Mouse (Mus musculus): ENCODE data around the gene Ntn1.

Ntn1 gene

DNA sequence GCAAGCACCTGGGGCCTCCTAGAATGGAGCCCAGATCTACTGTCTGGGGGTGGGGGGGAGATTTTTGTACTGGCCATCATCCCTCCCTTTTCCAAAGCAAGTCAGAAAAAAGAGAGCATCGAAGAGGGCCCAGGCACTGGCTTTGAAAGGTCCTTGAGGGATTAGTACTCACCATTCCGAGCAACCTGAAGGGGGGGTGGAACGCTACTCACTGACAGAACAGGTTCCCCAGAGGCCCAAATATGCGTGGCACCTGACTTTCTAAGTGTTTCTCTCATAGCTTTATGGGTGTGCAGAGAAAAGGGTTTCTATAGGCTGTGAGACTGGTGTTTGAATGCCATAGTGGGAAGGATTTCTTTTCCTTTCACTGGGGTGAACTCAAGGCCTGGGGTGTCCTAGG lies 142.1 kb downstream of the Ntn1 start:
- no peak for DNase-seq

DNA sequence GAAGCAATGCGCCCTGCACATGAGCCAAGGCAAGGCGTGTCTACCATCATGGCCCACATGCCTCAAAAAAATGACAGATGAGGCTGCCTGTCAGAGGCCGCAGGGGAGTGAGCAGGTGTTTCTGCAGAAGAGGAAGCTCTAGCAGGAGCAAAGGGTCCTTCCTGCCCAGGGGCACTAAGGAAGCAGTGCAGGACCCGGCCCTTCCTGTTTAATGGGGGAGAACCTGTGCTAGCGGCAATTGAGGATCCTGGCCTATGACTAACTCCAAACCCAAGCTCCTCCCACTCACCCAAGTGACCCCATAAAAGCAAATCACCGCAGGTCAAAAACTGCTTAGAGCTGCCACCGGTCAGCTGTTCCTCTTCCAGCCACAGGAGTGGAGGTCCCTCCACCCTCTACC lies 147.1 kb downstream of the Ntn1 start:
- no peak for DNase-seq

DNA sequence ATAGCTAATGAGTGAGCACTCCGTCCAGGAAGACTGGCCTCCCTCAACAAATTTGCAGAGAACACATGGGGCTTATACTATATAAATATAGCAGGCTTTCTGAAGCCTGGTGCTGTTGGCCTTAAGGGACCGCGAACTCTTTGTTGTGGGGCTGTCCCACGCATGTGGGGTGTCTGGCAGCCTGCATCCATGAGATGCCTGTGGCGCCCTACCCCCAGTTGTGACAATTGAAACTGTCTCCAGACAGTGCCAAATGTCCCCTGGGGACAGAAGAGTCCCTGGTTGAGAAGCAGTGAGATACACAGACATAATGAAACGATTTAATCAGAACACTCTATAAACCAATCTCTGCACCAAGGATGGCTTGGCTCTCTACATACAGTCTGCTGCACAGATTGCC lies 150.5 kb downstream of the Ntn1 start:
- no peak for DNase-seq

DNA sequence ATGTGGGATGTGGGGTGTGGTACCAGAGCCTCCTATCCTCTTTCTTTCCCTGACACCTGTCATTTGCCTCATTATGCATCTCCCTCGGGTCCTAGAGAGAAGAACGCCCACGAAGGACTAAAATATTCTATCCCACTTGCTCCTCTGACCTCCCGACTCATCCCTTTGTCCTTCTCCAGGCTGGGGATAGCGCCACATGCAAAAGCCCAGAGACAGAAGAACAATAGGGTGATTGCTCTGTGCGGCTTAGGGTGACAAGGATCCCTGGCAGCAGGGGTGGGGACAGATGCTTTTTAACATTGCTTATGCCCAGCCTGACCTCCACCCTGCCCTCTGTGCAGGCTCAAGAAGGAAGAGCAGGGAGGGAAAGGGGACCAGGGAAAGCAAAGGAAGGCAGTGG lies 152.7 kb downstream of the Ntn1 start:
- no peak for DNase-seq

DNA sequence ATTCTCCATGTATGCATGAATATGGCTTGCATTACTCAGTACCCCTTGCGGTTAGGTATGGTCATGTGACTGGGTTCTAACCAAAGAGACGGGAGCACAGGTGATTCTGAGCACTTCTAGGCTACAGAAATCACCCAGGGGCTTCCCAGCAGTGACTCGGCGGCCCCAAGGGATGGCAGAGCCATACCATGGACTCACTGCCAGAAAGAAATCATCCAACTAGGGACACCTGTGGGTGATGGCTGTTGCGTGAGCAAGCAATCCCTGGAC lies 155.7 kb downstream of the Ntn1 start:
- no peak for DNase-seq

DNA sequence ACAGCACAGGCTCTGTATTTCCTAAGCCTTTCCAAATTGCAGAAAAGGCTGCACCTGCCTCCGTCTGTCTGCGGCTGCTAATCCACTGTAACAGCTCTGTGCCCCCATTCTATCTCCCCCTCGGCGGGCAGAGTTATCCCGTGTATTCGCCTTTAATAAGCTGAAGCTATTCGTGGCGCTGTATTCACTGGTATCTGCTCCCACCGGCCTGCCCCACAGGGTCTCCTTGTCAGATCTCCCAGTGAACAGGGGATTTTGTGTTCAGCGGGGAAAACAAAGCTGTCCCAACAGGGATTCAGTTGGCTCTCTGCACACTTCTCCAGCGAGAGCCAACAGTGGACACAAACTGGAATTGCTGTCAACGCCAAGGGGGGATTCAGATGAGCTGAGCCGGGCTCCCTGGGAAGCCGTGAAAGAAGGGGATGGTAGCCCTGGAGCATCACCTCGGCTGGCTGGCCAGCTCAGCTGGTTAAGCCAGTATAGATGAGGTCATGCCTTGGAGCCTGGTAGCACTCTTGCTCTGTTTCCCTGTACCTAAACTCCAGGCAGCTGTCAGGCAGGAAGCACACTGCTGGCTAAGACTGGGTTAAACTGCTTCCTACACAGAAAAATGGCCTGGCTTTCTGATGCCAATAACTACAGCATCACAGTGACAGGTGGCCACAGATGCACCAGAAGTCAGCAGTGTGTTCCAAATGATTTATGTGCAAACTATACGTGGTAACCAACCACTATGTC lies 156.2 kb downstream of the Ntn1 start:
- DNase-seq: no peak

DNA sequence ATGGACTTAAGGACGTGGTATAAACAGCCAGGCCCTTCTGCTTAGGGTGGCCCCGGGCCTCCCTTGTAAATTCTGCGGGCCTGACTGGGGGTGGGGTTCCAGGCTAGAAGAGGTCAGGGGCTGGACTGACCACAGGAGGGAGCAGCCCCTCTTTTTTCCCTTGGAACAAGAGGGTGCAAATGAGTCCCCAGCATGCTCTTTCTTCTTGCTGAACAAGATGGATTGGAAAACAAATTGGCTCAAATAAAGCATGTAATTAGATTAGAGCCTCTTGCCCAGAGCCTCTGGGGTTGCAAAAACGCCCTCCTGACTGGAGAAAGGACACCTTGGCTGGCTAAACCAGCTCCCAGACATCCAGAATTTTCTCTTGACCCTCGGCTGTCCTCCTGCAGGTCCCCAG lies 160.9 kb downstream of the Ntn1 start:
- DNase-seq: no peak

DNA sequence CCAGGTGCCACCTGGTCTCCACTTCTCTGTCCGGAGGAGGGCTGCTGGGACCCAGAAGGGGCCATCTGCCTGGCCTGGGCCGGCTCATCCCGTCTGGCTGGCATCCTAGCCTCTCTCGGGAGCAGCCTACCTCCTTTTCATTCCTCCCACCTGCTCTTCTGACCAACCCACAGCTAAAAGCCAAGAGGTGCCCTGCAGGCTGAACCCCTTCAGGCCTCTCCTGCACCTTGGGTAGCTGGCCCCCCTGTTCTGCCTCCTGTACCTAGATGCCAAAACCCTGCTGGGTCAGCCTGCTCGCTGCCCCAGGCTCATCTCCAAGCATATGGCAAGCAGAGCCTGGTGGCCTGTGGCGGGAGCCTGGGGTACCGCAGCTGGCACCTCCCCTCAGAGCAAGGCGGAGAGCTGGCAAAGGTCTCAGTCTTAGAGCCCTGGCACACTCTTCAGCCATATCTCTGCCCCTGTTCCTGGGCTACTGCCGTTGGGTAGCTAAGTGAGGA lies 167.1 kb downstream of the Ntn1 start:
- no peak for DNase-seq

DNA sequence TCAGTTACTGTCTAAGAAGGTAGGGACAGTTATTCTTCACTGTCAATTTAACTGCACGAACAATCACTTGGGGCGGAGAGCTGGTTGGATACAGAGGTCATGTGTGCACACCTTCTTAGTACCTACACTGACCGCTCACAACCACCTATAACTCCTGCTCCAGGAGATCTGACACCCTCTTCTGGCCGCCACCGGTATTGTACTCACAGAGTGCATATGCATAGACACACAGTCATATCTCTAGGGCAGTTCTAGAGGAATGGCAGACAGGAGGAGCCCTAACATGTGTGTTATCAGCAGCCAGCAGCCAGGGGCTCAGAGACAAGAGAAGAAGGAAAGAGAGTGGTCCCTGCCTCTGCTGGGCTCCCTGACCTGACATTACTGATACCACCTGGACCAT lies 169.1 kb downstream of the Ntn1 start:
- no peak for DNase-seq

DNA sequence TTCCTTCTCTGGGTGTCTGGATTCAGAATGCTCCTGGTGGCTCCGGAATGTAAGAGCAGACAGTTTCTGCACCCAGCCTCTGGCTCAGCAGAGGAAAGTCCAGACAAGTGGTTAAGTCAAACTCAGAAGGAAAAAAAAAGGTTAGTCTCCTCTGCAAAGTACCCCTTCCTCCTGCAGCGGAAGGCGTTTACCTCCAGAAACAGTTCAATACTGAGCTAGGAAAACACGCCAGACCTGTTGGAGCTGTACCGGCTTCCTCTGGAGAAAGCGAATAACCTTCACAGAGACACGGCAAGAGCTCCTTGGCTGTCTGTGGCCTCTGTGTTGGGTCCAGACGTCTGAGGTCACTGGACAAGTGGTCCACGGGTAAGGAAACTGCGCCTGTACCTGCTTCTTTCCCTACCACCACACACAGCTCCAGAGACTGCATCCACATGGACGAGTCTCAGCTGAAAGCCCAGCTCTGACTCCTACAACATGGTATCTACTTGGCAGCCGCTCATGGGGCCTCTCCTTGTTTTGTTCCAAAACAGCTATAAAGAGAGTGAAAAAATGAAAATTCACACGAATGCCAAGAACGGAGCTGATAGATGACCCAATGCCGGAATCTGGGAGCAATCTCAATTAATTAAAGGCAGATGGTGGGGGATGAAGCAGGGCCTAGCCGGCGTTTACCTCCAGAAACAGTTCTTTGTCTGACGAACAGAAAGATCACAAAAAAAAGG lies 171.5 kb downstream of the Ntn1 start:
- DNase-seq: no peak

DNA sequence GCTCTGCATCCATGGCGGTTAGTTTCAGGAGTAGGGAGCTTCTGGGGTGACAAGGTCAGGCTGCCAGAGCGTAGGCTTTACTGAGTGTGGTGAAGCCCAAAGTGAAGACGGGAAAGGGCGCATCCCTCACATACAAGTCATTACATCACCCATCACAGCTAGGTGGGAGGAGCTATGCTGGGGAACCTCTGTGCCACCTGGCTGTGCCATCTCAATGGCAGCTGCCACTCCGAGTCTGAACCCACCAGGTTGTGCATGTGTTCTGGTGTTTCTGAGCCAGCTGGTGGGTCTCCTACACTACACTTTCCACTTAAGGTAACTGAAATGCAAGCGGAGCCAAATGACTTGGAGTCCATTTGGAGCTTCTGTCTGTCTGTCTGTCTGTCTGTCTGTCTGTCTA lies 172.8 kb downstream of the Ntn1 start:
- DNase-seq: no peak

DNA sequence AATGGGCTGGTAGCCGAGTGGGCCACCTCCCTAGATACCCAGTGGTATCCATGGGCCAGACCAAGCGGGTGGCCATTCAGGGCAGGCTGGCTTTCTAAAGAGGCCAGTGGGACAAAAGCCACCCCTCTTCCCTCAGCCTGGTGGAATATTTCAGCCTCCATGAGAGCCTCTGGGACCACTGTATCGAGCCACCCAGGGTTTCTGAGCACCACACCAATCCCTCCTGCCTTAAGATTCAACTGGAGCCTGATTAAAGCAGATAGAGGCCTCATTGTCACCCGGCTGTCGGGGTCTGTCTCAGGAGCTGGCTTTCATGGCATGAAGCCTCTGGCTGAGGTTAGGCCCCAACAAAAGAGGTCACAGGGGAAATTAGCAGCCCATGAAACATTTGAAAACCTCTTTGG lies 174.0 kb downstream of the Ntn1 start:
- no peak for DNase-seq

DNA sequence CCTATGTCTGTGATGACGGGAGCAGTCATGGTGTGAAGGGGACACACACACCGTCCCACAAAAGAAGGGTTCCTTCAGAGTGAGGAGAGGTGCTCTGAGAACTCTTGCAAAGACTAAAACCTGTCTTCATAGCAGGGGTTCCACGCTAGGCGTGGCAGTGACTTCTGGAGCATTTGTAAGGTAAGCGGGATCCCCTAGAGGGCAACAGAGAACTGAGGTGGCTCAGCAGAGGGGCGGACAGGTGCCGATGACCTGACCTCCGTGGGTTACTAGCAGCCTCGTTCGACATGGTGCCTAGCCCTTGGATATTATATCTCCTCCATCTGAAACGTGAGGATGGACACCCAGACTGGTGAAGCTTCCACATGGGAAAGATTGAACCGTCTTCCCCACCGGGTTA lies 177.5 kb downstream of the Ntn1 start:
- no peak for DNase-seq

DNA sequence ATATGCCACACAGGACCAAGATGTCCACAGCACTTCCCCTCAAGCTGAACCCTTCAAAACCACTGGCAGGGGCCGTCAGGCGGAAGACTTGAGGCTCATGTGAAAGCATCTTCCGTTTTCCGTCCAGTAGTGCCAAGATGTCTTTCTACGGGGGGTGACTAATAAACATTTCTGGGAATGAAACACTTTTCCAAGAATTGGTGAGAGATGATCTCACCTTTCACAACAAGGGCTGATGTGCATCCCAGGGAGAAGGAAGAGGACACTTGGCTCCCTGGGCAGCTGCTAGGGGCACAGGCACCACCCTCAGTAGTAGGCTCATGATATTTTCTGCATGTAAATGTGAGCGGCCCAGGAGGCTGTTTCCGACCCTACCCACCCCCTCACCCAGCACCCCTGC lies 178.4 kb downstream of the Ntn1 start:
- no peak for DNase-seq

DNA sequence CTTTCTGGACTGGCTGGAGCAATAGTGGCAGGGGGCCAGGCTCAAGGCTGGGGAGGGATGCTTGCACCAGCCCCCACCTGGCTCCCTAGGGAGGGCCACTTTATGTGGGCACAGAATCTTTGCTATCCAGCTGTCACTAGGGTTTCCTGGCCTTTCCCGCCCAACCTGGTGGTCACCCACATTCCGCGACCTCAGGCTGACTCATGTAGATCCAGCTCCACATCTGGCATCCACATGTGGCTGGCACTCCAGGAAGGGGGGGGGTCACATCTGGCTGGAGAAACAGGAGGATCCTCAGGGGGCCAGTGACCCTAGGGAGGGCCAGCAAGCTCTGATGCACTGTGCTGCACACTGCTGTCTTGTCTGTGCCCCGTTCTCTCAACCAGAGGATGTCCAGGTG lies 179.9 kb downstream of the Ntn1 start:
- DNase-seq: no peak

DNA sequence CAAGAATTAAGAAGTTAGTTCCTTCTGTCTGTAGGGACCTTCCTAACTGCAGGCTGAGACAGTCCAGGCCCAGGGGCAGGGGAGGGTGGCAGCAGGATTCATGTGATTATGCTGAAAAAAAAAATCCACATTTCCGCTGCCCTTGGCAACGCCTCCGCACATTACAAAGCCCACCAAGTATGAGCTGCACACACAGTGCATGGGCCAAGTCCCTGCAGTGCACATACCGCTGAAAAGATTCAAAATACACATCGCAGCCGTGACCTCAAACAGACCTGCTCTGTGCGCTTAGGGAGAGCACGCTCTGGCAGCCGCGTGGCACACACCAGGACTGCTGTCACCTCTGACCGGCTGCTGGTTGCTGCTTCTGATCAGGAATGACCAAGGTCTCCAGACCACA lies 184.6 kb downstream of the Ntn1 start:
- no peak for DNase-seq

DNA sequence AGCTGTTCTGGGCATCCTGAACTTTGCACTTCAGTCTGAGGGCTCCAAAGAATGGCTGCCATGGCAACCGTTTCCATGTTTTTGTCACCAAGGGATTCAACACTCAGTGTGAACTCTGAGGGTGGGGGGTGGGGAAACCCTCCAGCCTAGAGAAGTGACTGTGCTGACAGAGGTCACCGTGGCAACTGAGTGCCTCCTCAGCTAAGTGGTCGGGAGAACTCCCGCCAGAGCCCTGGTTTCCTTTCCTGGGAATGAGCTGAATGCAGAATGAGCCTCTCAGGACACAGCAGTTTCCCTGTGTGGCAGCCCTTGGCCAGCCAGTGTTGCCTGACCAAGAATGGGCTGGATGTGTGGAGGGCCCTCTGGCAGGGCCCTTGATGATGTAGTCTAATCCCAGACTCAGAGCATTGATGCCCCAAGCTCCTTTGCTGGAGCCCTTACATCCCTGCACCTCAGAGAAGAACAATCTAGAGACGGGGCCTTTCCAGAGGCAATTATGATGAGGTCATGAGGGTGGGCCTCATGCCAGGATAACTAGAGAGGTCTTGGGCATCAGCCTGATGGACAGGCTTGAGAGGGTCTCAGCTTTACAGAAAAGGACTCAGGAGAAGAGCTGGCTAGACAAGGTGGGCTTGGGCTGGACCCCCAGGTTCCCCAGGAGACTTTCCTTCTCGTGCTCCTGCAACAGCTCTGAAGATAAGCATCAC lies 185.3 kb downstream of the Ntn1 start:
- no peak for DNase-seq

DNA sequence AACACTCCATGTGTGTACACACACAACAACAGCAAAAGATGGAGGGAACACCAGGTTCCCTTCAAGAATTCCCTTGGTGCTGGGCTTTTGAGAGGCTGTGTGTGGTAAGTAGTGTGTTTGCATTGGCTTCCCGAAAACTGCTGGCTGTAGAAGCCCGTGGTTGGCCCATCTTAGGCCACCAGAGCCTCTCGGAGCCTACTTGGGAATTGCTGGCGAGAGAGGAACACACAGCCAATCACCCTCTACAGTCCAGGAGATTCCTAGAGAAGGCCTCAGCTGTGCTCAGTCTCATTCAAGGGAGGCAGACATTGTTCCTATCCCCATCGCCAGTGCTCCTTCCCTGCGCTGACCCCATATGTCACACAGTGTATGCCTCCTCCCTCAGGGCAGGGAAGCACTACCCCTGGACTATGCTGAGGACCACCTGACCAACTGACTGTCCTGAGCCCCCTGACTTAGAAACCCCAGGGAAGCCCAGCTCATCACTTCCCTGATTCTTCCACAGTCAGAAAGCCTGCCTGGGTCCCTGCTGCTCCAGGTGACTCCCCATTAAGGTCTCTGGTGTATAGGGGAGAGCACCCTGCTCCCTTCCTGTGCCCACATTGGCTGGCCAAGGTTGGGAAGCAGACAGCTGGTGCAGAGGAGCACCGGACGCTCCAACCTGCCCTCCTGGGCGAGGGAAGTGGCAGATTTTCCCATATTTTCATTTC lies 186.0 kb downstream of the Ntn1 start:
- DNase-seq: no peak

DNA sequence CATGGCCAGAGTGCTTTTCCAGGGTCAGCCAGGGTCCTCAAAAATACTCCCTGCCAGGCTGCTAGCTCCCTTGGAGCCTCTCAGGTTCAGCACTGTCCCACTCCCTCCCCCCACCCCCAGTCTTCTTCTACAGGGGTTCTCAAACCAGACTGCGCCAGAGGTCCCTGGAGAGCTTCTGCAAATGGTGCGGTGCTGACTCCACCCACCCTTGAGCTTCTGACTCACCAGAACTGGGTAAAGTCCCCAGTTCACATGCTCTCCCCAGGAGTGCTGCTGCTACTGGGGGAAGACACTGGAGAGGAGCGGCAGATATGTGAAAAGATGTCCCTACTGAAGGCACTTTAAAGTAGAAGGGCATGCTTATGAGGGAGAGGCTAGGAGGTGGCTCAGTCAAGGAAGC lies 186.7 kb downstream of the Ntn1 start:
- DNase-seq: no peak

DNA sequence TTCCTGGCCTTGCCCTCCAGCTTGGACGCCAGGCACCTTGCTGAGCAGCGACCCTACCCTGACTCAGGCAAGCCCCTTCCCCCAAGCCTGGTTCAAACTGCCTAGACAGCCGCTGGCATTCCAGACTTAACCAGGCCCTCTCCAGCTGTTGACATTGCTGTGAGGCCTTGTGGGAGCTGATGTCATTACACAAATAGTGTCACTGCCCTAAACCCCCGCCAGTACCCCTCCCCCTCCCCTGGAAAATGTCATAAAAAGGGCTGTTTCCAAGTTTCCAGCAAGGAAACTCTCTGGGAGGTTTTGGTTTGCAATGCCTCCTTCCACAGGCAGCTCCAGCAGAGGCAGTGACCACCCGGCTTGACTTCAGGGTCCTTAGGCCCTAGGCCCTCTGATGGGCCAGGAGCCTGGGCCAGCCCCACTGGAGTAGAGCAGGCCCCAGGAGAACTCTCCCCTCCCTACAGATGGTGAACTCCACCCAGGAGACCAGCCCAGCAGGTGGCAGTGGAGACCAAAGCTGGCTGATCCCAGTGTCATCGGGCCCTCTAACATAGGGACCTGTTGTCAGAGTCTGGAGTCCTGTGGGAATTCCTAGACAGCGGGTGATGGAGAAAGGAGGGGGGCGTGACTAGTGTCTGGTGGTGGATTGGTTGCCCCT lies 188.6 kb downstream of the Ntn1 start:
- no peak for DNase-seq

DNA sequence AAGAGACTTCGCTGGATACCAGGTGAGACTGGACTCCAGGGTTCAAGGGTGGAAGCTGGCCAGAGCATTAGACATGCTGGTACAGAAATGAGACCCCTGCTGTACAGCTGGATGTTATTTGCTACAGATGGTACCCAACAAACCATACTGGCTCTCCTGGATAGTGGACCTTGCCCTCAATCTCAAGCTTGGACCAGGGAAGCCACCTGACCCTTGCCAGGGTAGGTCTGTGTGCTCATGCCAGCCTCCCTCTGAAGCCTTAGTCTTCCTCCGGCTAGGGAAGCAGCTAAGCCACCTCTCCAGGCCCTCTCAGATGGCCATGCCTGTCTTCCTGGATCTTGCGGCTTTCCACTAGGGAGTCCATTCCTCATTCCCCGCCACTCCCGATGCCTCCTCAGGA lies 189.9 kb downstream of the Ntn1 start:
- DNase-seq: no peak

DNA sequence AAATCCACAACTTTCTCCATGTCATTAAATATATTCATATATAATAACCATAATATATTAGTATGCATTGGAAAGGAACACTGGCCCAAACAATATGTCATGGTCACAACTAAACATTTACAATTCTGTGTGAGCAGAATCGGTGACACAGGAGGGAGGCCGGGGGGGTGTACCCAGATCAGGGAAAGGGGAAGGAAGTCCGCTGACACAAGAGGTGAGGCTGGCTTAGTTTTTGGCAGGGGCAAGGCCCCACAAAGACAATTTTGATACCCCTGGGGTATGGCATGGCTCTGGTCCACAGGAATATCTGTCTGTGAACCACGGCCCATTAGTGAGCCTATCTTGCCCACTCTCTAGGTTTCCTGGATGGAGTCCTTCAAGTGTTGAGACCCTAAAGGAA lies 191.1 kb downstream of the Ntn1 start:
- DNase-seq: no peak

DNA sequence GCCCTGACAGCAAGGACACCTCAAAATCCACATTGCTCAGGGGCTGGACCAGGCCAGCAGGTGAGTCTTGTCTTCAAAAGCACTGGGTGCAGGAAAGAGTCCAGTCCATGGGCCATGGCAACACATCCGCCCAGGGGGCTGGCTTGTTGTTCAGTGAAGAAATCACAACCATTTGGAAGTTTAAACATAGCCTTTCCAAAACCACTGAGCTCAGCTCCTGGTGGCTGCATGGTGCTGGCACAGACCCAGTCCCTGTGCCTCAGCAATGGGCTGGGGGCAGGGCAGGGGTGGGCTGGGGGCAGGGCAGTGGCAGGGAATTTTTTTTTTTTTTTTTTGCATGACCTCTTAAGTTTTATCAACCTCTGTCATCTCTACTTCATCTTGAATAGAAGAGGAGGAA lies 192.0 kb downstream of the Ntn1 start:
- no peak for DNase-seq
